Mouse (Mus musculus) forebrain, embryonic 11.5 days (tissue): ENCODE results near the gene Arhgap44. TPM values are rescaled to one million over a fixed set of nuclear protein-coding genes. Genes with fewer than 3 reads are reported as not detected.

Source experiments
- ATAC-seq: fragments of 200-750 bp; cut with Nextera tagmentation; replicated peaks from 2 replicates; pipeline ENCODE4 v1.8.0; 2017; ENCODE audit warnings: moderate TSS enrichment; ENCODE audit not compliant: low FRiP score
- DNase-seq: peaks from one replicate; pipeline ENCODE4 v3.0.0-alpha.2; 2017; ENCODE audit warnings: low spot score
- H3K27ac ChIP-seq: fragments of 300-500 bp; sonication (generic); 2 replicates; pipeline ENCODE4 v1.5.1; 2014; ENCODE audit warnings: low read depth, low read length
- H3K27me3 ChIP-seq: fragments of 300-500 bp; sonication (generic); 2 replicates; pipeline ENCODE4 v1.6.1; 2014; ENCODE audit warnings: mild to moderate bottlenecking, low read length, mixed read lengths; ENCODE audit not compliant: control insufficient read depth, insufficient read depth
- H3K36me3 ChIP-seq: fragments of 300-500 bp; sonication (generic); 2 replicates; pipeline ENCODE4 v1.6.1; 2014; ENCODE audit warnings: mild to moderate bottlenecking, low read length, moderate library complexity, mixed read lengths; ENCODE audit not compliant: control insufficient read depth, insufficient read depth
- H3K4me1 ChIP-seq: fragments of 300-500 bp; sonication (generic); replicated peaks from 2 replicates; pipeline ENCODE4 v1.6.1; 2014; ENCODE audit warnings: low read length, mixed read lengths; ENCODE audit not compliant: control insufficient read depth, insufficient read depth
- H3K4me2 ChIP-seq: fragments of 300-500 bp; sonication (generic); 2 replicates; pipeline ENCODE4 v1.6.1; 2014; ENCODE audit warnings: low read depth, mild to moderate bottlenecking, low read length, moderate library complexity, mixed read lengths; ENCODE audit not compliant: severe bottlenecking
- H3K4me3 ChIP-seq: fragments of 300-500 bp; sonication (generic); 2 replicates; pipeline ENCODE4 v1.5.1; 2014; ENCODE audit warnings: low read depth, low read length
- H3K9ac ChIP-seq: fragments of 300-500 bp; sonication (generic); 2 replicates; pipeline ENCODE4 v1.6.1; 2014; ENCODE audit warnings: low read length
- H3K9me3 ChIP-seq: fragments of 300-500 bp; sonication (generic); 2 replicates; pipeline ENCODE4 v1.6.1; 2016; ENCODE audit warnings: low read length, mixed read lengths; ENCODE audit not compliant: control insufficient read depth
- WGBS: fragments of 180-500 bp; shearing (Covaris S2); extraction: QIAGEN DNeasy Blood & Tissue Kit; methylation state at CpG from one replicate; pipeline ENCODE4 v1.1.7; 2014; 5-methylcytosine and 5-hydroxymethylcytosine counted together
- polyA plus RNA-seq: library from polyadenylated mRNA; unstranded; fragments of >200 nt; fragmentation: Nextera tagmentation; extraction: Ambion mirVana; gene quantifications from 2 replicates; pipeline ENCODE4 v1.2.1, GENCODE M21; 2014

The Arhgap44 gene
- polyA plus RNA-seq, 1 experiment from 2014 or later, result 4.5 TPM

GRCm38 (mm10) chr11:65186974-65187373 lies 24.2 kb upstream of the Arhgap44 start:
- no peak for ATAC-seq
- Histone ChIP-seq H3K4me1 (no peaks in the 10 kb centered on the region), H3K27me3 (no peaks in the 10 kb centered on the region), H3K27ac (no peak overlapping the region), H3K4me2 (no peak overlapping the region), H3K36me3 (no peaks in the 10 kb centered on the region), H3K4me3 (no peak overlapping the region), H3K9ac (no peak overlapping the region), H3K9me3 (no peaks in the 10 kb centered on the region)
- no peak for DNase-seq
- 82% methylated on average over 12 of the region's 12 CpGs for WGBS

- Histone ChIP-seq H3K9me3 (no peaks in the 10 kb centered on the region), H3K9ac (no peak overlapping the region), H3K4me1 (no peaks in the 10 kb centered on the region), H3K4me2 (no peak overlapping the region), H3K27me3 (no peaks in the 10 kb centered on the region), H3K36me3 (no peaks in the 10 kb centered on the region), H3K4me3 (no peak overlapping the region), H3K27ac (no peak overlapping the region)
- 97% methylated on average over 1 of the region's 1 CpGs for WGBS
- DNase-seq (no peak), ATAC-seq (no peak)
Measured at GRCm38 (mm10) chr11:65185114-65185513, 22.4 kb upstream of the Arhgap44 start.

GRCm38 (mm10) chr11:65170121-65170750 lies 7.5 kb upstream of the Arhgap44 start:
- no peak overlapping the region for H3K27ac ChIP-seq
- no peaks in the 10 kb centered on the region for H3K36me3 ChIP-seq
- no peak overlapping the region for H3K4me2 ChIP-seq
- no peaks in the 10 kb centered on the region for H3K27me3 ChIP-seq
- no peaks in the 10 kb centered on the region for H3K4me1 ChIP-seq
- 88% methylated on average over 4 of the region's 4 CpGs for WGBS
- ATAC-seq (no peak), DNase-seq (no peak)
- no peak overlapping the region for H3K4me3 ChIP-seq
- H3K9me3 ChIP-seq, result no peaks in the 10 kb centered on the region
- no peak overlapping the region for H3K9ac ChIP-seq

GRCm38 (mm10) chr11:65161881-65162766 lies 637 bp downstream of the Arhgap44 start:
- peak overlapping the region; percentile 73 for H3K4me3 ChIP-seq
- under 1% methylated on average over 49 of the region's 49 CpGs for WGBS
- H3K27ac ChIP-seq, result no peak overlapping the region
- ATAC-seq (peak; percentile 86; the same call in 1 of the 2 replicates), DNase-seq (no peak)
- H3K9ac ChIP-seq, result peak overlapping the region; percentile 86
- peak overlapping the region; percentile 88 for H3K4me2 ChIP-seq
- H3K27me3 ChIP-seq, result no peaks in the 10 kb centered on the region
- H3K4me1 ChIP-seq, result no peaks in the 10 kb centered on the region
- H3K9me3 ChIP-seq, result no peaks in the 10 kb centered on the region
- no peaks in the 10 kb centered on the region for H3K36me3 ChIP-seq

GRCm38 (mm10) chr11:65160991-65161880 lies 1.5 kb downstream of the Arhgap44 start:
- Histone ChIP-seq H3K27ac (no peak overlapping the region), H3K4me1 (no peaks in the 10 kb centered on the region), H3K9ac (no peak overlapping the region), H3K36me3 (no peaks in the 10 kb centered on the region), H3K9me3 (no peaks in the 10 kb centered on the region), H3K4me2 (peak overlapping the region; percentile 88), H3K4me3 (no peak overlapping the region), H3K27me3 (no peaks in the 10 kb centered on the region)
- ATAC-seq, result no peak
- no peak for DNase-seq
- WGBS, result 58% methylated on average over 7 of the region's 7 CpGs

- WGBS, result 92% methylated on average over 5 of the region's 5 CpGs
- ATAC-seq (no peak), DNase-seq (no peak)
- Histone ChIP-seq H3K27ac (no peak within 1 kb of the TSS), H3K4me2 (no peak within 1 kb of the TSS), H3K4me1 (no peaks in the 10 kb centered on the region), H3K27me3 (no peaks in the 10 kb centered on the region), H3K4me3 (no peak within 1 kb of the TSS), H3K9ac (no peak within 1 kb of the TSS), H3K9me3 (no peaks in the 10 kb centered on the region), H3K36me3 (no peaks in the 10 kb centered on the region)
Measured at GRCm38 (mm10) chr11:65159791-65160190, 3.0 kb downstream of the Arhgap44 start, which contains the start of gene 1700086D15Rik. 1700086D15Rik (minus strand) TSS chr11:65159891.

GRCm38 (mm10) chr11:65158658-65158990 lies 4.1 kb downstream of the Arhgap44 start:
- H3K9me3 ChIP-seq, result no peaks in the 10 kb centered on the region
- no peak overlapping the region for H3K4me3 ChIP-seq
- 93% methylated on average over 5 of the region's 5 CpGs for WGBS
- no peaks in the 10 kb centered on the region for H3K4me1 ChIP-seq
- no peak overlapping the region for H3K9ac ChIP-seq
- H3K27me3 ChIP-seq, result no peaks in the 10 kb centered on the region
- no peak overlapping the region for H3K27ac ChIP-seq
- ATAC-seq (no peak), DNase-seq (no peak)
- H3K36me3 ChIP-seq, result no peaks in the 10 kb centered on the region
- H3K4me2 ChIP-seq, result no peak overlapping the region

- H3K27me3 ChIP-seq, result no peaks in the 10 kb centered on the region
Measured at GRCm38 (mm10) chr11:65157966-65158657, 4.6 kb downstream of the Arhgap44 start.

More at GRCm38 (mm10) chr11:65157966-65158657, 4.6 kb downstream of the Arhgap44 start:
- H3K4me3 ChIP-seq, result no peak overlapping the region
- ATAC-seq (no peak), DNase-seq (no peak)
- no peaks in the 10 kb centered on the region for H3K9me3 ChIP-seq
- no peak overlapping the region for H3K9ac ChIP-seq
- no peaks in the 10 kb centered on the region for H3K36me3 ChIP-seq
- H3K27ac ChIP-seq, result no peak overlapping the region
- WGBS, result 95% methylated on average over 20 of the region's 20 CpGs
- no peaks in the 10 kb centered on the region for H3K4me1 ChIP-seq
- no peak overlapping the region for H3K4me2 ChIP-seq
